Mouse (Mus musculus) kidney, adult 2 months (tissue): Measurements from ENCODE around the gene Limch1. TPM values are rescaled to one million over a fixed set of nuclear protein-coding genes. Genes with fewer than 3 reads are reported as not detected.
A peak's percentile ranks its signal among the peaks of the same experiment; 100 is the strongest.

Experiments used
- DNase-seq: peaks from one replicate; pipeline ENCODE4 v3.0.0; 2021
- H3K27ac ChIP-seq: fragments of 200-500 bp; 2 replicates; pipeline ENCODE4 v1.5.1; 2012; ENCODE audit warnings: low read depth, low read length, control low read depth, inconsistent platforms; ENCODE audit not compliant: insufficient read depth
- H3K27me3 ChIP-seq: fragments of 200-500 bp; replicated peaks from 2 replicates; pipeline ENCODE4 v1.6.1; 2012; ENCODE audit warnings: mild to moderate bottlenecking, moderate library complexity, low read length, inconsistent platforms; ENCODE audit not compliant: control insufficient read depth, insufficient read depth
- H3K36me3 ChIP-seq: fragments of 200-500 bp; 2 replicates; pipeline ENCODE4 v1.6.1; 2012; ENCODE audit warnings: mild to moderate bottlenecking, moderate library complexity, low read length, inconsistent platforms; ENCODE audit not compliant: control insufficient read depth, insufficient read depth
- H3K4me1 ChIP-seq: fragments of 200-500 bp; 2 replicates; pipeline ENCODE4 v1.6.1; 2011; ENCODE audit warnings: low read length; ENCODE audit not compliant: control insufficient read depth, insufficient read depth
- H3K4me3 ChIP-seq: fragments of 200-500 bp; 2 replicates; pipeline ENCODE4 v1.5.1; 2011; ENCODE audit warnings: mild to moderate bottlenecking, low read depth, low read length, control low read depth; ENCODE audit not compliant: insufficient read depth
- CTCF ChIP-seq: fragments of 200-500 bp; conservative IDR thresholded peaks from 2 replicates; pipeline ENCODE4 v1.5.1; 2011; ENCODE audit warnings: low read depth, mild to moderate bottlenecking, control low read depth, low read length, moderate library complexity, mixed read lengths; ENCODE audit not compliant: insufficient read depth, insufficient read length
- POLR2A ChIP-seq: fragments of 200-500 bp; IDR thresholded peaks from one replicate; pipeline ENCODE4 v1.6.1; 2011; ENCODE audit warnings: low read depth, low read length, control low read depth
- WGBS: fragments of 180-500 bp; shearing (Covaris S2); methylation state at CpG from one replicate; pipeline ENCODE4 v1.1.7; 2018; 5-methylcytosine and 5-hydroxymethylcytosine counted together
- polyA plus RNA-seq: library from polyadenylated mRNA; depleted of rRNA; stranded (reverse); fragments of >200 nt; gene quantifications from 2 replicates; pipeline ENCODE4 v1.2.3, GENCODE M21; 2012

The Limch1 gene
- polyA plus RNA-seq, 1 experiment = 27.0 TPM

DNA sequence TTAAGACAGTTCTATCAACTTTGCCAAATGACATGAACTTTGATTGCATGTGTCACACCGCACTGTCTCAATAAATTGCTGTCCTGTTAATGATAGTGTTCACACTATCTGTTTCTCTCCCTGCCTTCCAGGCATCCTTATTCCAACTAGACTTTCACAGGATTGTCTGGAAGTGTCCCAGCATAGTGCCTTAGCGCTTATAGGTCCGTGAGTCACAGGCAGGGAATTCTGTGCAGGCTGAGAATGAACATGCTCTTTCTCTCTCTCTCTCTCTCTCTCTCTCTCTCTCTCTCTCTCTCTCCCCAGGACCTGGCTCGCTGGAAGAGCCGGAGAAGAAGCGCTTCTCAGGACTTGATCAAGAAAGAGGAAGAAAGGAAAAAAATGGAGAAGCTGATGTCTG lies 252.7 kb downstream of the Limch1 start:
- Histone ChIP-seq H3K4me1 (no peaks in the 10 kb centered on the region), H3K4me3 (no peak overlapping the region), H3K36me3 (no peaks in the 10 kb centered on the region; the same call in 1 of the 2 replicates), H3K27me3 (no peaks in the 10 kb centered on the region), H3K27ac (no peak overlapping the region)
- no peak for DNase-seq
- TF ChIP-seq POLR2A (no peak), CTCF (no peak)
- WGBS = 91% methylated on average over 6 of the region's 6 CpGs

DNA sequence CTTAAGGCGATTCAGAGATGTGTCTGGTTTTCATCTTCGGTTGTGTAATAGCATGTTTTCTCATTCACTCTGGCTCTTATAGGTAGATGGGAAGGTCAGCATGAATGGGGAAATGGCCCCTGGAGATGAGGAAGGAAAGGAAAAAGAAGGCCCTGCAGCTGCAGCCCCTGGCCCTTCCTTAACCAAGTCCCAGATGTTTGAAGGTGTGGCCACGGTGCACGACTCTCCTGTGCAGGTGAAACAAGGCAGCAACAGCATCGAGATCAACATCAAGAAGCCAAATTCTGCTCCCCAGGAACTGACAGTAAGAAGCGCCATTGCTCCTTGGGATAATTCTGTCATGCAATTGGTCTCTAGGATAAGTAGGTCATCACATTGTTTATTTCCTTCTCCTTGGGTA lies 256.7 kb downstream of the Limch1 start:
- DNase-seq = no peak
- Histone ChIP-seq H3K27ac (no peak overlapping the region), H3K27me3 (no peaks in the 10 kb centered on the region), H3K4me3 (no peak overlapping the region), H3K36me3 (no peaks in the 10 kb centered on the region; the same call in 1 of the 2 replicates), H3K4me1 (no peaks in the 10 kb centered on the region)
- 95% methylated on average over 6 of the region's 6 CpGs for WGBS
- no peak for TF ChIP-seq CTCF
- TF ChIP-seq POLR2A = no peak

DNA sequence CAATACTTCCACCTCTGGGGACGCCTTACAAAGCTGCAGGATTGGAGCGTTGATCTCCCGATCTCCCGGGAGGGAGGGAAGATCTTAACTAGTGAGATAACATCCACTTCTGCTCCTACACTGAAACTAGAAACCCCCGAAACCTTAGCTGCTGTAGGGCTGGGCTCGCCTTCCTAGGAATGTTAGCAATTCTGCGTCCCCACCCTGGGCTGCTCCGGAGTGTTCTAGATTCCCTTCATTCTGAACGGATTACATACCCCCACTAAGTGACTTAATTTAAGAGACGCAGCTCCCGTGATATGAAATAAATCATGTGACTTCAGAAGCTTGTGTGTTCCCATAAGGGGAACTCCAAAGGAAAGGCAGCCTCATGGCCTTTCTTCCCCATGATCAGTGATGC lies 259.0 kb downstream of the Limch1 start:
- DNase-seq = no peak
- H3K36me3 ChIP-seq = no peaks in the 10 kb centered on the region; the same call in 1 of the 2 replicates
- 62% methylated on average over 11 of the region's 11 CpGs for WGBS
- no peaks in the 10 kb centered on the region for H3K4me1 ChIP-seq
- H3K27ac ChIP-seq = no peak overlapping the region
- H3K4me3 ChIP-seq = no peak overlapping the region
- no peaks in the 10 kb centered on the region for H3K27me3 ChIP-seq
- TF ChIP-seq POLR2A (no peak), CTCF (no peak)

DNA sequence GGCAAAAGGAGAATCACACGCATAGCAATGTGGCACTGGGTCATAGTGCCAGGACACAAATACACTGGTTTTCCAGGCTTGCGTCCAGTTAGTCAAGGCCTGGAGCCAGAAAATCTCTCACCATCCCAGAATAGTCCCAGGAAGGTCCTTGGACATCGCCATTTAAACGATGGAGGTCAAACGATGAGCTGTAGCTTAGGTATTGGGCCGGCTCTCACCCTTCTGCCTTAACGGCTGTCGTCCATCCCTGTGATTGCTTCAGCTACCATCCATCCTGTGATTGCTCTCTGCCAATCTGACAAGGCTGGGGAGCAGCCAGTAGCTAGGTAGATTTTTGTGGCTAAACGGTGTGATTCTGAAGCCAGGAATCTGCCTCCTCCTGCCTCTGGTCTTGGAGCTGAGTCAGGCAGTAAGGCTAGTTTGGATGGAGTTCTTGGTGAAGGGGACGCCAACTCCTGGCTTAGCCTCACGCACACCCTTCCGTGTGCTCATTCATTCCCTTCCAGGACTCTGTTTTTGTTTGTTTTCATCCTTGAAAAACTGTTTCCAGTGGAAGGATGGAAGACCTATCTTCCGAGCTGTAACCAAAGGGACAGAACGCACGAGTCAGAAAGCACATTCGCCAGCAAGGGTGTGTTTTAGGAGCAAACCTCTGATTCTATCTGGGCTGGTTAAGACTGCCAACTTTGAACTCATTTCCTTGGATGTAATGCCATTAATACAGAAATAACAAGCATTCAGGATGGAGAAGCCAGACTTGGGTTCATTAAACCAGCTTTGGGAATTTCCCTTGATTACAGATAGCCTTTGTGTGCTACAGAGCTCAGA lies 265.6 kb downstream of the Limch1 start:
- H3K36me3 ChIP-seq = no peaks in the 10 kb centered on the region
- TF ChIP-seq POLR2A (no peak), CTCF (no peak)
- 75% methylated on average over 16 of the region's 16 CpGs for WGBS
- H3K4me1 ChIP-seq = no peaks in the 10 kb centered on the region
- H3K27ac ChIP-seq = no peak overlapping the region
- no peak overlapping the region for H3K4me3 ChIP-seq
- H3K27me3 ChIP-seq = no peaks in the 10 kb centered on the region
- no peak for DNase-seq

DNA sequence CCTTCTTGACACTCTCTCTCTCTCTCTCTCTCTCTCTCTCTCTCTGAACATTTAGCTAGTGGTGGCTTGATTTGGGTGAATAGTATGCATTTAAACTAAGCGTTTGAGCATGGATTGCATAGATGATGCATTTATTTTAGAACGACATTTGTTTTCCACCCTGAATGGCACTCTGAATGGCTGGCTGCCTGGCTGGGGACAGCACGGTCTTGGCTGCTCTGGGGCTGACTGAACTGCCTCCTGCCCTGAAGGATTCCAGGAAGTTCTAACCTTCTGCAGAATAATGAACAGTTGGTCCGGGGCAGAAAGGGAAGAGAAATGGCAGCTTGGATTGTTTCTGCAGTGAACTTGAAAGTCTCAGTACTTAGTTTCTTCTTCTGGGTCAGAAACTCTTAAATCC lies 266.4 kb downstream of the Limch1 start:
- no peaks in the 10 kb centered on the region for H3K4me1 ChIP-seq
- H3K27ac ChIP-seq = no peak overlapping the region
- DNase-seq = no peak
- no peak overlapping the region for H3K4me3 ChIP-seq
- TF ChIP-seq CTCF = no peak
- no peak for TF ChIP-seq POLR2A
- no peaks in the 10 kb centered on the region for H3K27me3 ChIP-seq
- WGBS = 48% methylated on average over 4 of the region's 4 CpGs
- no peaks in the 10 kb centered on the region for H3K36me3 ChIP-seq

DNA sequence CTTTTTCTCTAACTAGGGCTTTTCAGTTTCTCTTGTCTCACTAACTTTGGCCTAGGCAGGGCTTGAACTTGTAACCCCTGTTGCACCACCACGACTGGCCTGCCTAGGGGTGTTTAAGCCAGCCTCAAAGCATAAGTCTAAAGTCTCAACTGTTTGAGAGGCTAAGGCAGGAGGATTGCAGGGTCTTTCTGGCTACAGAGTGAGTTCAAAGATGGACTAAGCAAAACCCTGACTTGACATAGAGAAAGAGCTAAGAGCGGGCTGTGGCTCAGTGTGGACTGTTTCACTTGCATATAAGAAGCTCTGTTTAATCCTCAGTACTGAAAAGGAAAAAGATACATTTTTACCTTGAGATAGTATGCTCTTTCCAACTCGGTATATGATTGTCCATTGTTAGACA lies 268.3 kb downstream of the Limch1 start:
- H3K27ac ChIP-seq = no peak overlapping the region
- H3K4me1 ChIP-seq = no peaks in the 10 kb centered on the region
- H3K4me3 ChIP-seq = no peak overlapping the region
- no peak for DNase-seq
- 74% methylated on average over 3 of the region's 3 CpGs for WGBS
- H3K36me3 ChIP-seq = no peaks in the 10 kb centered on the region
- TF ChIP-seq POLR2A (no peak), CTCF (no peak)
- H3K27me3 ChIP-seq = no peaks in the 10 kb centered on the region

DNA sequence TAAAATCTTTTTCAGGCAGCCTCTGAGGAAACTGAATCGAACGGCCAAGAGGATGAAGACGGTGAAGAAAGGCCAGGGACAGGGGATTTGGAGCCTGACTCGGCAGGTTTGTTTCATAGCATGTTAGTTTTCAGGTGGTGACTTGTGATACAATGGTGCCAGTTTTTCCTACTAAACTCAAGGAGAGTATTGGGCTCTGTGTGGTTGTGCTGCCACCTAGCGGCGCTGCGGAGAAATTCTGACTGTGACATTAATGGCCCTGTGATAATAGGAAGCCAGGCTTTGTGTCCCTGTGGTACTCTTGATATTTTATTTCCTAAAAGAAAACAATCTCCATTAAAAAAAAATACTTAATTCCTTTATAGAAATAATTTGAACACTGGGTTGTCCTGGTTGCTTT lies 270.8 kb downstream of the Limch1 start:
- WGBS = 8% methylated on average over 7 of the region's 7 CpGs
- no peaks in the 10 kb centered on the region for H3K27me3 ChIP-seq
- peak; percentile 94 for TF ChIP-seq CTCF
- no peak for TF ChIP-seq POLR2A
- H3K4me1 ChIP-seq = no peaks in the 10 kb centered on the region
- no peaks in the 10 kb centered on the region; the same call in 1 of the 2 replicates for H3K36me3 ChIP-seq
- H3K4me3 ChIP-seq = no peak overlapping the region
- H3K27ac ChIP-seq = no peak overlapping the region
- DNase-seq = peak; percentile 82
